Mouse (Mus musculus): ENCODE data around the gene Nmrk2.
A peak's percentile ranks its signal among the peaks of the same experiment; 100 is the strongest.

GRCm38 (mm10) chr10:81190912-81191321 lies 10.9 kb downstream of the Nmrk2 start:
- TF ChIP-seq CTCF (IDR thresholded peaks at IDR 0.05; ENCODE audit: low read depth), result peak; percentile 62
- TF ChIP-seq EP300 (IDR thresholded peaks at IDR 0.05; ENCODE audit: low read depth), result no peak
